Mouse (Mus musculus) midbrain, embryonic 13.5 days (tissue): Measurements from ENCODE around the gene Gm572. TPM values are rescaled to one million over a fixed set of nuclear protein-coding genes. Genes with fewer than 3 reads are reported as not detected.

Source experiments
- ATAC-seq: fragments of 200-750 bp; cut with Nextera tagmentation; 2 replicates; pipeline ENCODE4 v1.8.0; 2017; ENCODE audit warnings: mild to moderate bottlenecking, moderate TSS enrichment, moderate library complexity
- H3K27ac ChIP-seq: fragments of 300-500 bp; sonication (generic); 2 replicates; pipeline ENCODE4 v1.5.1; 2015; ENCODE audit warnings: inconsistent platforms, mild to moderate bottlenecking, moderate library complexity
- H3K27me3 ChIP-seq: fragments of 300-500 bp; sonication (generic); 2 replicates; pipeline ENCODE4 v1.6.1; 2015; ENCODE audit warnings: mild to moderate bottlenecking, inconsistent platforms
- H3K36me3 ChIP-seq: fragments of 300-500 bp; sonication (generic); 2 replicates; pipeline ENCODE4 v1.6.1; 2015; ENCODE audit warnings: mild to moderate bottlenecking, inconsistent platforms
- H3K4me1 ChIP-seq: fragments of 300-500 bp; sonication (generic); replicated peaks from 2 replicates; pipeline ENCODE4 v1.6.1; 2015; ENCODE audit warnings: inconsistent platforms
- H3K4me2 ChIP-seq: fragments of 300-500 bp; sonication (generic); replicated peaks from 2 replicates; pipeline ENCODE4 v1.6.1; 2015; ENCODE audit warnings: moderate library complexity, mild to moderate bottlenecking, inconsistent platforms
- H3K4me3 ChIP-seq: fragments of 300-500 bp; sonication (generic); replicated peaks from 2 replicates; pipeline ENCODE4 v1.5.1; 2015; ENCODE audit warnings: mild to moderate bottlenecking, inconsistent platforms
- H3K9ac ChIP-seq: fragments of 300-500 bp; sonication (generic); replicated peaks from 2 replicates; pipeline ENCODE4 v1.6.1; 2015; ENCODE audit warnings: mild to moderate bottlenecking, inconsistent platforms
- H3K9me3 ChIP-seq: fragments of 300-500 bp; sonication (generic); 2 replicates; pipeline ENCODE4 v1.6.1; 2016; ENCODE audit warnings: mild to moderate bottlenecking, inconsistent platforms
- WGBS: fragments of 180-500 bp; shearing (Covaris S2); methylation state at CpG from one replicate; pipeline ENCODE4 v1.1.7; 2015; 5-methylcytosine and 5-hydroxymethylcytosine counted together
- polyA plus RNA-seq: library from polyadenylated mRNA; unstranded; fragments of >200 nt; fragmentation: Nextera tagmentation; extraction: Ambion mirVana; gene quantifications from 2 replicates; pipeline ENCODE4 v1.2.1, GENCODE M21; 2015

Gene Gm572
- polyA plus RNA-seq, 1 experiment from 2014 or later = not detected

DNA sequence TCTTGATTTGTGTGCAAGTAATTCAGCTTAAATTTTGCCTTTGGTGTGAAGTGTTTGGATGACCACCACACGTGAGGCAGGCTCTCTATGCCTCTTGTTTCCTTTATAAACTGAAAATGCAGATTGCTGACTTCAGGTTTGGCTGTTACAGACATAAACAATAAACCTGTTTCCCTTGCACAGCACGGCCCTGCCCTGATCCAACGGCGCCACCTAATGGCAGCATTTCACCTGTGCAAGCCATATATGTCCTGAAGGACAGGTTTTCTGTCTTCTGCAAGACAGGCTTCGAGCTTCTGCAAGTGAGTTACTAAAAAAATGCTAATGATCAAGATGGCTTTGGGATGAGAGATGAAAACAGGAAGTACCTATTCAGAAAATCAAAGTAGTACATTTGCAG lies 35.4 kb upstream of the Gm572 start:
- Histone ChIP-seq H3K4me3 (no peak overlapping the region), H3K4me1 (no peaks in the 10 kb centered on the region), H3K27me3 (no peaks in the 10 kb centered on the region), H3K9ac (no peak overlapping the region), H3K9me3 (no peaks in the 10 kb centered on the region), H3K27ac (no peak overlapping the region; the same call in 1 of the 2 replicates), H3K4me2 (no peak overlapping the region), H3K36me3 (peaks cover 29% of the 10 kb centered on the region)
- no peak for ATAC-seq
- 26% methylated on average over 5 of the region's 5 CpGs for WGBS

DNA sequence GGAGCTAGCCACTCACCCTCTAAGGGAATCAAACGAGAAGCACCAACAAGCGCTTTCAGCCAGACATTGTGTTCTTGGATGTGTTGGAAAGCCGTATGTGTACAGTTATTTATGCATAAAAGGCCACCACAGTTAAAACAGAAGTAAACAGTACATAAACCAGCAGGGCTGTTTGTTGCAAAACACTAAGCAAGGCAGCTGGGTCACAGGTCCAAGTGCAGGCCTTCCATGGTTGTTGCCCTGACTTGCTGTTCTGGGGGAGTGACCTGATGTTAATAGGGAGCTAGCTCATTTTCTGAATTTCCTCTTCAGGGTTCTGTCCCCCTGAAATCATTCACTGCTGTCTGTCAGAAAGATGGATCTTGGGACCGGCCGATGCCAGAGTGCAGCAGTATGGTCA lies 33.3 kb upstream of the Gm572 start:
- Histone ChIP-seq H3K4me2 (no peak overlapping the region), H3K4me3 (no peak overlapping the region), H3K4me1 (peaks cover 4% of the 10 kb centered on the region; the same call in 1 of the 2 replicates), H3K9ac (no peak overlapping the region), H3K27ac (no peak overlapping the region), H3K36me3 (peaks cover 47% of the 10 kb centered on the region), H3K9me3 (no peaks in the 10 kb centered on the region), H3K27me3 (no peaks in the 10 kb centered on the region)
- no peak for ATAC-seq
- WGBS = 87% methylated on average over 5 of the region's 5 CpGs

DNA sequence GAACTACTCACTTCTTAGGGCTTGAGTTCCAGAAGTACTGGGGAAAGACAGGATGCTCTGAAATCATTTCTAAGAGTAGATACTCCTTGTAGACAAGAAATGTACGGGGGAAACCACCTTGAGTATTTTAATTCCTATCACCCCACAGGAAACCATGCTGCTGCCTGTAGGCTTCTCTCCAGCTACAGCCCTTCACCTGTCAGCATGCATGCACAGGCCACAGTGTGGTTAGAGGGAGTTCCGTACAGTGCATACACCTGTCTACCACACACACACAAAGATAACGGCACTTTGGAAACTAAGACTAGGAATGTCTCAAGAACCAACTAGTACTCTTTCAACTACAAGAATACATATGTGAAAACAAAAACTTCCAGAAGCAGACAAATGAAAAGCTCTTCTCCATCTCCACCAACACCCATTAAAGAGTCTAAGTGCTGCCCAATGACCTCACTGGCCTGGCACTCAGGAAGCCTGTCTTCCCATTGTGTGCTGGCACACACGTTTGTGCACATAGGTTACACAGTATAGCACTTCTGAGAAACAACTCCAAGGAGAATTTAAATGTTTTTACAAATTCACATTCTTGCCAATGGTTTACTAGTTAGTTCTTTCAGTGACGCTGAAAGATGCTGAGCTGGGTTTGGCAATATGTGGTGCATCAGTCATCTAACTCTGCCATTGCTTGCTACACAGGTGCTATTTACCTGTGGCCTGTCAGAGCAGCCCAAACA lies 32.3 kb upstream of the Gm572 start:
- no peak overlapping the region for H3K4me2 ChIP-seq
- no peaks in the 10 kb centered on the region for H3K9me3 ChIP-seq
- no peak overlapping the region for H3K27ac ChIP-seq
- peaks cover 4% of the 10 kb centered on the region; the same call in 1 of the 2 replicates for H3K4me1 ChIP-seq
- H3K9ac ChIP-seq = no peak overlapping the region
- H3K4me3 ChIP-seq = no peak overlapping the region
- WGBS = 78% methylated on average over 5 of the region's 5 CpGs
- no peaks in the 10 kb centered on the region for H3K27me3 ChIP-seq
- no peak for ATAC-seq
- peaks cover 57% of the 10 kb centered on the region for H3K36me3 ChIP-seq

DNA sequence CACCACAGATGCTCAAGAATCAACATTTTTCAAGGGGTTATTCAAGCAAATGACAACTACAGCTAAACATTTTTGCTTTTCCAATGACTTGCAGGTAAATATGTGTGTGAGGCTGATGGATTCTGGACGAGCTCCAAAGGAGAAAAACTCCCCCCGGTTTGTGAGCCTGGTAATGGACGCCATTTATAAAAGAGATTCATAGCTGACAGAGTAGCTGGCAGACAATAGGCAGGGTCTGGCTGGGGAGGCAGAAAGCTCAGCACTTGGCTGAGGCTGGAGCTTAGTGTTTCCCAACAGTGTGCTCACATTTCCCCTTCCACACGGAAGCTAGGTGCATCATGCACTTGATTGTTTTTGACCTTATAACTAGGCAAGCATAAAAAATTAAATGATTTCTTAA lies 30.6 kb upstream of the Gm572 start:
- Histone ChIP-seq H3K9ac (no peak overlapping the region), H3K9me3 (no peaks in the 10 kb centered on the region), H3K36me3 (peaks cover 67% of the 10 kb centered on the region), H3K4me1 (peaks cover 4% of the 10 kb centered on the region; the same call in 1 of the 2 replicates), H3K27ac (no peak overlapping the region), H3K4me2 (no peak overlapping the region), H3K4me3 (no peak overlapping the region), H3K27me3 (no peaks in the 10 kb centered on the region)
- no peak for ATAC-seq
- 74% methylated on average over 4 of the region's 4 CpGs for WGBS

DNA sequence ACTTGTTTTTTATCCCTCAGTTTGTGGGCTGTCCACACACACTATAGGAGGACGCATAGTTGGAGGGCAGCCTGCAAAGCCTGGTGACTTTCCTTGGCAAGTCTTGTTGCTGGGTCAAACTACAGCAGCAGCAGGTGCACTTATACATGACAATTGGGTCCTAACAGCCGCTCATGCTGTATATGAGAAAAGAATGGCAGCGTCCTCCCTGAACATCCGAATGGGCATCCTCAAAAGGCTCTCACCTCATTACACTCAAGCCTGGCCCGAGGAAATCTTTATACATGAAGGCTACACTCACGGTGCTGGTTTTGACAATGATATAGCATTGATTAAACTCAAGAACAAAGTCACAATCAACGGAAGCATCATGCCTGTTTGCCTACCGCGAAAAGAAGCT lies 29.4 kb upstream of the Gm572 start:
- H3K4me1 ChIP-seq = peaks cover 4% of the 10 kb centered on the region; the same call in 1 of the 2 replicates
- H3K9ac ChIP-seq = no peak overlapping the region
- H3K9me3 ChIP-seq = no peaks in the 10 kb centered on the region
- no peak overlapping the region for H3K4me2 ChIP-seq
- ATAC-seq = 0 out of 2 replicates have a peak, but pooled peaks have one; percentile 34
- no peak overlapping the region for H3K4me3 ChIP-seq
- H3K27me3 ChIP-seq = no peaks in the 10 kb centered on the region
- WGBS = 69% methylated on average over 9 of the region's 9 CpGs
- no peak overlapping the region for H3K27ac ChIP-seq
- peaks cover 73% of the 10 kb centered on the region for H3K36me3 ChIP-seq

DNA sequence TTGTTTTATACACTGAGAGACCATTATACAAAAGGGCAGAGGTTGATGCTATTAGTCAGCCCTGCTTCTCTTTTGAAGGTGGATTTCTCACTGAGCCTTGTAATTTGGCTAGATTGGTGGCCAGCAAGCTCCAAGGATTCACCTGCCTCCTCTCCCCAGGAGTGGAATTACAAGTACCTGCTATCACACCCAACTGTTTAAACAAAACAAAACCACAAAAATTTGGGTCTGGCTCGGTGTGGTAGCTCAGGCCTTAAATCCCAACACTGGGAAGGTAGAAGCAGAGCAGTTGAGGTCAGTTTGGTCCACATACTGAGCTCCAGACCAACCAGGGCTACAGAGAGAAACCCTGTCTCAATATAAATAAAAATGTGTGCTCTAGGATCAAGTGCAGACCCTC lies 23.3 kb upstream of the Gm572 start:
- H3K4me2 ChIP-seq = no peak overlapping the region
- no peak overlapping the region for H3K4me3 ChIP-seq
- no peaks in the 10 kb centered on the region for H3K9me3 ChIP-seq
- H3K4me1 ChIP-seq = peaks cover 18% of the 10 kb centered on the region
- ATAC-seq = no peak
- 90% methylated on average over 1 of the region's 1 CpGs for WGBS
- H3K27me3 ChIP-seq = no peaks in the 10 kb centered on the region
- H3K27ac ChIP-seq = no peak overlapping the region
- peaks cover 91% of the 10 kb centered on the region for H3K36me3 ChIP-seq
- H3K9ac ChIP-seq = no peak overlapping the region

DNA sequence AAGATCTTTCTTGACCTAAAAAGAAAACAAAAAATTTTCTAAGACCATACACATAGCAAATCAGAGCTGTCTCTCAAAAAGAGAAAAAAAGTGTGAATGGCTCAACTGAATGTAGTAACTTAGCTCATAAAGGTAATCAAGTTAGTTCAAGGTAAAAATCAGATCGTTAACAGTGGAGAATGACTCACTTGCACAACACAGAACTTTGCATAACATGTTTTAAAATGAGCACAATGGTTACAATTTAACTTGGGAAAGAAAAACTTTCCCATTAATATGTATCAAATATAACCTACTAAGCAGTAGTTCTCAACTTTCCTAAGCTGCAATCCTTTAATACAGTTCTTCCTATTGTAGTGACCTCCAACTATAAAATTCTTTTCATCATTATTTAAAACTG lies 22.4 kb upstream of the Gm572 start:
- H3K4me2 ChIP-seq = no peak overlapping the region
- H3K9me3 ChIP-seq = no peaks in the 10 kb centered on the region
- no peak overlapping the region for H3K9ac ChIP-seq
- no peak for ATAC-seq
- H3K27ac ChIP-seq = no peak overlapping the region
- H3K4me1 ChIP-seq = peaks cover 27% of the 10 kb centered on the region
- 94% methylated on average over 1 of the region's 1 CpGs for WGBS
- no peaks in the 10 kb centered on the region for H3K27me3 ChIP-seq
- no peak overlapping the region for H3K4me3 ChIP-seq
- H3K36me3 ChIP-seq = peaks cover 86% of the 10 kb centered on the region

DNA sequence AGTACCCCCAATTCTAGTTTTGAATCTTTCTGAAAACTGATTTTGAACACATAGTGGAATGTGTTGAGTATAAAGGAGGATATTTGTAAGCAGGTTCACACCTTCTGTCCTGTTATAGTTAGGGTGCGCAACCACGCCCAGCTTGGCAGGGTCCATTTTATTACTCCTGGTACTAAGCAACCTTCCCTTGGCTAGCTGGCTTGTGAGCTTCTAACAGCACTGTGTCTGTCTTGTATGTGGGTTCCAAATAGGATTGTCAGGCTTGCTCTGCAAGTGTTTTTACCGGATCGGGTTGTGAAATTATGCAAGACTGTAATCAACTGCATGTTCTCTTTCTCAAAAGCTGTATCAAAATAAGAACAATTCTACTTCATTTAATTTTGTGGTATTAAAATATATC lies 20.6 kb upstream of the Gm572 start:
- H3K9ac ChIP-seq = no peak overlapping the region
- 95% methylated on average over 4 of the region's 4 CpGs for WGBS
- no peaks in the 10 kb centered on the region for H3K27me3 ChIP-seq
- no peak overlapping the region for H3K27ac ChIP-seq
- H3K9me3 ChIP-seq = no peaks in the 10 kb centered on the region
- no peak overlapping the region for H3K4me3 ChIP-seq
- peaks cover 69% of the 10 kb centered on the region for H3K36me3 ChIP-seq
- ATAC-seq = no peak
- H3K4me1 ChIP-seq = peaks cover 32% of the 10 kb centered on the region
- no peak overlapping the region for H3K4me2 ChIP-seq

DNA sequence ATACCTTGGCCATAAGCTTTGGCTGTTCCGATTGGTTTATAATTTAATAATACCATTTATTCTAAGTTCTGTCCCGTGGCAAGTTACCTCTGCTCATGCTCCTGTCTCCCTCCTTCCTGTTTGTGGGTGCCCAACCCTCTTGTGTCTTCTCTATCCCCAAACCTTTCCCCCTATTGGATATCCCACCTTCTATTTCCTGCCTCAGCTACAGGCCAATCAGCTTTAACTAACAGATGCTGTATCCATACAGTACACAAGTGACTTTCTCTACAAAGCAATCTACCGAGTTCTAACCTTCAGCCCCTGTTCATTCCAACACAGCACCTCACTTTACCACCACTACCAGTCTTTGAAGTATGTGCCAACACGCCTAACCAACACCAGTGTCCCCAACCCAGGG lies 19.5 kb upstream of the Gm572 start:
- Histone ChIP-seq H3K4me3 (no peak overlapping the region), H3K4me2 (no peak overlapping the region)
- ATAC-seq = no peak

DNA sequence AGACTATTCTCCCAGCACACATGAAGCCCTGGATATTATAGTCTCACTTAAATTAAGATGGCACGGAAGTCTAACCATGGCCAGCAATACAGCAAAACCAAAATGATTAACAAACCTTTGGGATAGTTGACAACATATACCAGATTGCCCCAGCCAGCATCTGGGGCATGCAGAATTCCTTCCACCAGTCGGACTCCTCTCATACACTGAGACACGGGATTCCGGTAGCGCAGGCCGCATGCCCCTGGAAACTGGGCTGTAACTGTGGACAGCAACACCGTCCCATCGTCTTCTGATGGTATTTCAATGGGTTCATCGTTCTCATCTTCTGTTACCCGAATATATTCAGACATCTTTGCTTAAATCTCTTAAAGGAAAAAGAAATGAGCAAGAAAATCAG lies 18.1 kb upstream of the Gm572 start:
- no peak overlapping the region for H3K9ac ChIP-seq
- peaks cover 49% of the 10 kb centered on the region for H3K36me3 ChIP-seq
- H3K4me1 ChIP-seq = peaks cover 32% of the 10 kb centered on the region
- H3K27me3 ChIP-seq = no peaks in the 10 kb centered on the region
- no peaks in the 10 kb centered on the region for H3K9me3 ChIP-seq
- no peak overlapping the region for H3K27ac ChIP-seq
- 84% methylated on average over 10 of the region's 10 CpGs for WGBS
- peak overlapping the region; percentile 98; the same call in 1 of the 2 replicates for H3K4me3 ChIP-seq
- ATAC-seq = no peak
- H3K4me2 ChIP-seq = peak overlapping the region; percentile 85

More for the DNA sequence above, 19.5 kb upstream of the Gm572 start:
- Histone ChIP-seq H3K9me3 (no peaks in the 10 kb centered on the region), H3K27me3 (no peaks in the 10 kb centered on the region), H3K9ac (no peak overlapping the region), H3K27ac (no peak overlapping the region), H3K4me1 (peaks cover 32% of the 10 kb centered on the region), H3K36me3 (peaks cover 63% of the 10 kb centered on the region)
- WGBS = 87% methylated on average over 4 of the region's 4 CpGs

DNA sequence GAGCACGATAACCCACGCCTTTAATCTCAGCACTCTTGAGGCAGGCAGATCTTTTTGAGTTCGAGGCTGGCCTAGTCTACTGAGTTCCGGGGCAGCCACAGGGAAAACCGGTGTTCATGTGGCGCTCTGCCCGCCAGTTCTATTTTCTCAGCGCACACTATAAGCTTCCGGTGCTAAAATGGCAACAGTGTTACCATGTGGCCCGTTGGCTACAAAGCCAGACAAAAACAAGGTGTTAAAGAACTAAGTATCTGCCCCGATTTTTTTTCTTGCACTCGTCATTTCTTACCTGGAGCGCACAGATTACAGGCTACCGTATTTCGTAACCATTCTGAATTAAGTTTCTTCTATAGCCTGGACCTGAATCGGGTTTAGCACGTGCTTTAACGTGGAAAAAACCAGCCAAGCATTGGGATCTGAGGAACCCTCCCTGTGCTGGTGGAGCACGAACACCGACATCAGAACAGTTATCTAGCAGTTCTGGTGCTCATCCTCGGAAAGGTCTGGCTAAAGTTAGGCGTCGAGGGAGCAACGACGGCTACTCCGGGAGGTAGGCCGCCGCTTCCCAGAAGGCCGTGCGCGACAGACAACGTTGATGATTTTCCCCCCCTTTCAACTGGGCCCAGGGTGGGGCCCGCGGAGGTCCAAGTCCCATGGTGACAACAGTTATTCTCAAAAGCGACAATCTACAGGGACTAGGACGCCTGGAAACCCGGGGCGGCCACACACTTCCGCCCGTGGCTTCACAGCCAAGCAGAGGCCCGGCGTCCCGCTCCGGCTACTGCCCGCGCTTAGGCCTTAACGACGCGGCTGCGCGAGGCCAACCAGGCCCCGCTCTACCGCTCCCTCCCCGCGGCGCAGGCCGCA lies 17.1 kb upstream of the Gm572 start:
- peak overlapping the region; percentile 98 for H3K4me3 ChIP-seq

DNA sequence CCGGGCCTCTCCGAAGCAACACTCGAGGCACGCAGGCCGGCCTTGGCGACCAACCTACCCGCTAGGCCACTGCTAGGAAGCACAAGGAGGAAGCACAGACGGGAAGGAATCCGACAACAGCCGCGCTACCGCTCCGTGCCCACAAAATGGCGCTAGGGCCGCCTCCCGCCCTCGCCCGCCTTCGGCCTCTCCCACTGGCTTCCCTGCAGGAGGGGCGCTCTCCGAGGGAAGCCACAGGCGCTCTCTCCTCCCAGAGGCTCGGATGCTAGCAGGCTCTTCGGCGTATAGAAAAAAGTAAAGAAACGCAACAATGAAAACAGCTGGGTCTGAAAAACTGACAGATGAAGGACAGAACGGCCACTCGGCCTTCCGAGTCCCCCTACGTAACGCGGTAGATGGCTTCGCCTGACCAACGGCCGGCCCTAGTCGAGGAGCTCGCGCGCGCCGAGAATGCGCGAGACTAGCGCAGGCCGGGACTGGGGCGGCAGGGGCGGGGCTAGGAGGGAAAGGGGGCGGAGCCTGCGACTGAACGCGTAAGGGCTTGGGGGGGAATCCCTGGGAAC lies 16.4 kb upstream of the Gm572 start, which contains the start of gene Tardbp:
Gene Tardbp (minus strand): TSS at position 397 of the 563 bp plus-strand sequence.
- Histone ChIP-seq H3K4me3 (peak within 1 kb of the TSS; percentile 98), H3K36me3 (peaks cover 34% of the 10 kb centered on the region), H3K27ac (peak within 1 kb of the TSS; percentile 95), H3K9me3 (no peaks in the 10 kb centered on the region), H3K4me1 (peaks cover 32% of the 10 kb centered on the region), H3K4me2 (peak within 1 kb of the TSS; percentile 85), H3K27me3 (no peaks in the 10 kb centered on the region), H3K9ac (peak within 1 kb of the TSS; percentile 100)
- peak; percentile 97 for ATAC-seq
- under 1% methylated on average over 50 of the region's 51 CpGs for WGBS

More for the DNA sequence above, 17.1 kb upstream of the Gm572 start:
- H3K27me3 ChIP-seq = no peaks in the 10 kb centered on the region
- peaks cover 32% of the 10 kb centered on the region for H3K4me1 ChIP-seq
- peak overlapping the region; percentile 100 for H3K9ac ChIP-seq
- no peak; the same call in 1 of the 2 replicates for ATAC-seq
- peak overlapping the region; percentile 85 for H3K4me2 ChIP-seq
- peaks cover 41% of the 10 kb centered on the region for H3K36me3 ChIP-seq
- under 1% methylated on average over 56 of the region's 57 CpGs for WGBS
- peak overlapping the region; percentile 95 for H3K27ac ChIP-seq
- H3K9me3 ChIP-seq = no peaks in the 10 kb centered on the region
